8 mouse cellular contexts compared by ENCODE assay signal in genomic region chr11:58955143-58955867, GRCm38 (mm10). TPM values are rescaled to one million over a fixed set of nuclear protein-coding genes. Genes with fewer than 3 reads are reported as not detected.
DNase-seq lines count a peak whose midpoint lies in the region; ATAC-seq and TF ChIP-seq lines count a peak whose summit lies in the region.

No protein-coding gene starts in this region.

- peak overlapping the region; percentile 93 for H3K27ac ChIP-seq in kidney, adult 2 months (ENCODE audit: insufficient read depth, low read depth, low read length)
- H3K27ac ChIP-seq in MEL (ENCODE audit: control insufficient read depth, low read depth, low read length) = peak overlapping the region; percentile 92
- peak overlapping the region; percentile 97 for H3K27ac ChIP-seq in forebrain, embryonic 11.5 days (ENCODE audit: low read depth, low read length)
- H3K27ac ChIP-seq in limb, embryonic 13.5 days = peak overlapping the region; percentile 99
- peak overlapping the region; percentile 93 for H3K27ac ChIP-seq in neural tube, embryonic 12.5 days

- no peak for TF ChIP-seq EP300 in MEL (IDR thresholded peaks at IDR 0.05; ENCODE audit: low read depth in 1 of 2, low read length in 2 of 2)

- H3K4me2 ChIP-seq in forebrain, embryonic 11.5 days (ENCODE audit: low read depth, low read length, severe bottlenecking) = peak overlapping the region; percentile 94
- peak overlapping the region; percentile 85 for H3K4me2 ChIP-seq in limb, embryonic 13.5 days (replicated peaks)
- peak overlapping the region; percentile 91 for H3K4me2 ChIP-seq in neural tube, embryonic 12.5 days (replicated peaks)

- peak overlapping the region; percentile 82 for H3K9ac ChIP-seq in MEL (ENCODE audit: control insufficient read depth, low read depth, low read length, poor library complexity, severe bottlenecking)
- peak overlapping the region; percentile 97 for H3K9ac ChIP-seq in forebrain, embryonic 11.5 days (ENCODE audit: low read length)
- H3K9ac ChIP-seq in limb, embryonic 13.5 days = peak overlapping the region; percentile 96
- peak overlapping the region; percentile 87 for H3K9ac ChIP-seq in neural tube, embryonic 12.5 days

- under 1% methylated on average over 20 of the region's 20 CpGs for WGBS in kidney, adult 2 months
- WGBS in forebrain, embryonic 11.5 days = under 1% methylated on average over 20 of the region's 20 CpGs
- 0% methylated on average over 20 of the region's 20 CpGs for WGBS in limb, embryonic 13.5 days
- WGBS in neural tube, embryonic 12.5 days = under 1% methylated on average over 20 of the region's 20 CpGs

- TF ChIP-seq RAD21 in MEL (IDR thresholded peaks at IDR 0.05; ENCODE audit: low read depth, low read length) = no peak

- no peak for TF ChIP-seq CTCF in kidney, adult 2 months (conservative IDR thresholded peaks at IDR 0.05; ENCODE audit: insufficient read depth, insufficient read length, low read depth, low read length)
- no peak for TF ChIP-seq CTCF in MEL (IDR thresholded peaks at IDR 0.05 in 2 of 3, conservative IDR thresholded peaks at IDR 0.05 in 1 of 3; ENCODE audit: control insufficient read depth in 1 of 3, insufficient read depth in 1 of 3, low read depth in 2 of 3, low read length in 3 of 3, poor library complexity in 1 of 3, severe bottlenecking in 1 of 3)

- H3K79me2 ChIP-seq in MEL (ENCODE audit: control insufficient read depth, insufficient read depth, low read length, poor library complexity) = peaks cover 11% of the 10 kb centered on the region

- no peaks in the 10 kb centered on the region for H3K36me3 ChIP-seq in kidney, adult 2 months (ENCODE audit: control insufficient read depth, insufficient read depth, low read length)
- peaks cover 0 to 14% of the 10 kb centered on the region in 2 experiments; a peak in 2 of 4 replicates for H3K36me3 ChIP-seq in MEL (ENCODE audit: control insufficient read depth in 1 of 2, insufficient read depth in 2 of 2, low read length in 2 of 2)
- H3K36me3 ChIP-seq in forebrain, embryonic 11.5 days (ENCODE audit: control insufficient read depth, insufficient read depth, low read length) = no peaks in the 10 kb centered on the region; the same call in 1 of the 2 replicates
- H3K36me3 ChIP-seq in limb, embryonic 13.5 days = peaks cover 14% of the 10 kb centered on the region
- peaks cover 10% of the 10 kb centered on the region; the same call in 1 of the 2 replicates for H3K36me3 ChIP-seq in neural tube, embryonic 12.5 days

- DNase-seq in kidney, adult 2 months = no peak
- no peak for DNase-seq in kidney, adult 18-20 months
- DNase-seq in MEL (ENCODE audit: low read depth, low spot score) = peak; percentile 81
- DNase-seq in forebrain, embryonic 11.5 days (ENCODE audit: low spot score) = peak; percentile 64
- DNase-seq in adrenal gland, postnatal 4 days (ENCODE audit: low spot score in 2 of 2) = no peak
- no peak for DNase-seq in ovary, adult 18-20 months (ENCODE audit: low spot score)

- H3K9me3 ChIP-seq in MEL (replicated peaks; ENCODE audit: insufficient read depth, low read length) = no peaks in the 10 kb centered on the region
- no peaks in the 10 kb centered on the region for H3K9me3 ChIP-seq in forebrain, embryonic 11.5 days (ENCODE audit: control insufficient read depth, low read length)
- H3K9me3 ChIP-seq in limb, embryonic 13.5 days = no peaks in the 10 kb centered on the region
- H3K9me3 ChIP-seq in neural tube, embryonic 12.5 days = no peaks in the 10 kb centered on the region

- H3K4me1 ChIP-seq in kidney, adult 2 months (ENCODE audit: control insufficient read depth, insufficient read depth, low read length) = peaks cover 9% of the 10 kb centered on the region; the same call in 1 of the 2 replicates
- H3K4me1 ChIP-seq in MEL (ENCODE audit: control insufficient read depth in 1 of 2, insufficient read depth in 2 of 2, low read length in 2 of 2) = peaks cover 5 to 16% of the 10 kb centered on the region in 2 experiments; a peak in 3 of 4 replicates
- H3K4me1 ChIP-seq in forebrain, embryonic 11.5 days (replicated peaks; ENCODE audit: control insufficient read depth, insufficient read depth, low read length) = peaks cover 11% of the 10 kb centered on the region; the same call in 1 of the 2 replicates
- H3K4me1 ChIP-seq in limb, embryonic 13.5 days = peaks cover 44% of the 10 kb centered on the region
- H3K4me1 ChIP-seq in neural tube, embryonic 12.5 days = peaks cover 32% of the 10 kb centered on the region

- ATAC-seq in forebrain, embryonic 11.5 days (replicated peaks; ENCODE audit: low FRiP score) = no peak; the same call in 1 of the 2 replicates
- 0 out of 2 replicates have a peak, but pooled peaks have one; percentile 7 for ATAC-seq in limb, embryonic 13.5 days (ENCODE audit: low FRiP score, low read depth)
- peak; percentile 39; the same call in 1 of the 2 replicates for ATAC-seq in neural tube, embryonic 12.5 days (ENCODE audit: low FRiP score, low read depth)

- H3K27me3 ChIP-seq in kidney, adult 2 months (replicated peaks; ENCODE audit: control insufficient read depth, insufficient read depth, low read length) = no peaks in the 10 kb centered on the region
- peaks cover 0 to 3% of the 10 kb centered on the region in 2 experiments; a peak in 2 of 4 replicates for H3K27me3 ChIP-seq in MEL (ENCODE audit: control insufficient read depth in 1 of 2, insufficient read depth in 2 of 2, low read length in 2 of 2)
- H3K27me3 ChIP-seq in forebrain, embryonic 11.5 days (ENCODE audit: control insufficient read depth, insufficient read depth, low read length) = no peaks in the 10 kb centered on the region
- H3K27me3 ChIP-seq in limb, embryonic 13.5 days = peaks cover 26% of the 10 kb centered on the region
- H3K27me3 ChIP-seq in neural tube, embryonic 12.5 days (replicated peaks) = no peaks in the 10 kb centered on the region

- no peak for TF ChIP-seq POLR2A in kidney, adult 2 months (IDR thresholded peaks at IDR 0.05; ENCODE audit: low read depth, low read length)
- peak in 1 of 2 experiments; percentile 71; a peak in 2 of 4 replicates for TF ChIP-seq POLR2A in MEL (IDR thresholded peaks at IDR 0.05; ENCODE audit: control insufficient read depth in 1 of 2, insufficient read depth in 1 of 2, low read depth in 1 of 2, low read length in 2 of 2, poor library complexity in 1 of 2)

- peak overlapping the region; percentile 81 for H3K4me3 ChIP-seq in kidney, adult 2 months (ENCODE audit: insufficient read depth, low read depth, low read length)
- H3K4me3 ChIP-seq in MEL (ENCODE audit: control insufficient read depth in 1 of 2, insufficient read depth in 1 of 2, low read depth in 2 of 2, low read length in 2 of 2) = peak overlapping the region; percentile 37 to 74
- H3K4me3 ChIP-seq in forebrain, embryonic 11.5 days (ENCODE audit: low read depth, low read length) = peak overlapping the region; percentile 82
- peak overlapping the region; percentile 84 for H3K4me3 ChIP-seq in limb, embryonic 13.5 days
- peak overlapping the region; percentile 71 for H3K4me3 ChIP-seq in neural tube, embryonic 12.5 days

RNA-seq across cellular contexts. Expression of gene Hist3h2a, which starts 0.8 kb away (rescaled TPM):
- 29.0 and 29.5 TPM in 2 replicates for polyA plus RNA-seq in kidney, adult 2 months (2012; rRNA removed)
- 184 and 300 TPM in 2 replicates for total RNA-seq in MEL (2012; rRNA removed)
- polyA plus RNA-seq in MEL (2012; ENCODE audit: insufficient read depth in 1 of 2, insufficient read length in 2 of 2, low read depth in 1 of 2, low replicate concordance in 2 of 2, missing spikeins in 1 of 2) = under 1 TPM in 1 of 2 experiments, not detected in 1; 0.42 TPM
- 52.9 and 54.1 TPM in 2 replicates for polyA plus RNA-seq in forebrain, embryonic 11.5 days (2014; fragmentation: Nextera tagmentation; extraction: Ambion mirVana)
- polyA plus RNA-seq in limb, embryonic 13.5 days (2015; fragmentation: Nextera tagmentation; extraction: Ambion mirVana) = 29.6 and 29.9 TPM in 2 replicates
- 91.6 and 103 TPM in 2 replicates for polyA plus RNA-seq in neural tube, embryonic 12.5 days (2016; fragmentation: Nextera tagmentation; extraction: Ambion mirVana)
- total RNA-seq in adrenal gland, postnatal 4 days (2021) = 10 to 100 TPM; 47.6 to 64.4 TPM

RNA-seq across cellular contexts. Expression of gene Trim17, which starts 0.8 kb away (rescaled TPM):
- 0.34 and 0.48 TPM in 2 replicates for polyA plus RNA-seq in kidney, adult 2 months (2012; rRNA removed)
- total RNA-seq in MEL (2012; rRNA removed) = 0.50 and 0.52 TPM in 2 replicates
- under 1 TPM in 1 of 2 experiments, not detected in 1; 0.82 TPM for polyA plus RNA-seq in MEL (2012; ENCODE audit: insufficient read depth in 1 of 2, insufficient read length in 2 of 2, low read depth in 1 of 2, low replicate concordance in 2 of 2, missing spikeins in 1 of 2)
- polyA plus RNA-seq in forebrain, embryonic 11.5 days (2014; fragmentation: Nextera tagmentation; extraction: Ambion mirVana) = 0.21 and 0.75 TPM in 2 replicates
- polyA plus RNA-seq in limb, embryonic 13.5 days (2015; fragmentation: Nextera tagmentation; extraction: Ambion mirVana) = 0.87 and 1.7 TPM in 2 replicates
- polyA plus RNA-seq in neural tube, embryonic 12.5 days (2016; fragmentation: Nextera tagmentation; extraction: Ambion mirVana) = 0.84 and 1.0 TPM in 2 replicates
- under 1 TPM; 0.08 to 0.36 TPM for total RNA-seq in adrenal gland, postnatal 4 days (2021)

RNA-seq across cellular contexts. Expression of gene Hist3h2ba, which starts 6.6 kb away (rescaled TPM):
- 3.0 and 5.3 TPM in 2 replicates for polyA plus RNA-seq in kidney, adult 2 months (2012; rRNA removed)
- 48.2 and 147 TPM in 2 replicates for total RNA-seq in MEL (2012; rRNA removed)
- polyA plus RNA-seq in MEL (2012; ENCODE audit: insufficient read depth in 1 of 2, insufficient read length in 2 of 2, low read depth in 1 of 2, low replicate concordance in 2 of 2, missing spikeins in 1 of 2) = under 1 TPM in 1 of 2 experiments, not detected in 1; 0.21 TPM
- 84.9 and 93.6 TPM in 2 replicates for polyA plus RNA-seq in forebrain, embryonic 11.5 days (2014; fragmentation: Nextera tagmentation; extraction: Ambion mirVana)
- 35.8 and 40.7 TPM in 2 replicates for polyA plus RNA-seq in limb, embryonic 13.5 days (2015; fragmentation: Nextera tagmentation; extraction: Ambion mirVana)
- polyA plus RNA-seq in neural tube, embryonic 12.5 days (2016; fragmentation: Nextera tagmentation; extraction: Ambion mirVana) = 167 and 246 TPM in 2 replicates
- 10 to 100 TPM; 58.4 to 77.5 TPM for total RNA-seq in adrenal gland, postnatal 4 days (2021)

RNA-seq across cellular contexts. Expression of gene Rnf187, which starts 16.6 kb away (rescaled TPM):
- 251 and 307 TPM in 2 replicates for polyA plus RNA-seq in kidney, adult 2 months (2012; rRNA removed)
- total RNA-seq in MEL (2012; rRNA removed) = 282 and 337 TPM in 2 replicates
- polyA plus RNA-seq in MEL (2012; ENCODE audit: insufficient read depth in 1 of 2, insufficient read length in 2 of 2, low read depth in 1 of 2, low replicate concordance in 2 of 2, missing spikeins in 1 of 2) = 1,000 to 10,000 TPM in 1 of 2 experiments, 100 to 1,000 TPM in 1; 280 to 3,830 TPM
- 386 and 426 TPM in 2 replicates for polyA plus RNA-seq in forebrain, embryonic 11.5 days (2014; fragmentation: Nextera tagmentation; extraction: Ambion mirVana)
- 245 and 261 TPM in 2 replicates for polyA plus RNA-seq in limb, embryonic 13.5 days (2015; fragmentation: Nextera tagmentation; extraction: Ambion mirVana)
- polyA plus RNA-seq in neural tube, embryonic 12.5 days (2016; fragmentation: Nextera tagmentation; extraction: Ambion mirVana) = 594 and 608 TPM in 2 replicates
- 100 to 1,000 TPM; 171 to 181 TPM for total RNA-seq in adrenal gland, postnatal 4 days (2021)

RNA-seq across cellular contexts. Expression of gene Trim11, which starts 22.6 kb away (rescaled TPM):
- polyA plus RNA-seq in kidney, adult 2 months (2012; rRNA removed) = 19.4 and 20.7 TPM in 2 replicates
- 22.9 and 27.0 TPM in 2 replicates for total RNA-seq in MEL (2012; rRNA removed)
- 10 to 100 TPM in 1 of 2 experiments, not detected in 1; 24.8 TPM for polyA plus RNA-seq in MEL (2012; ENCODE audit: insufficient read depth in 1 of 2, insufficient read length in 2 of 2, low read depth in 1 of 2, low replicate concordance in 2 of 2, missing spikeins in 1 of 2)
- 17.3 and 20.5 TPM in 2 replicates for polyA plus RNA-seq in forebrain, embryonic 11.5 days (2014; fragmentation: Nextera tagmentation; extraction: Ambion mirVana)
- 23.8 and 24.0 TPM in 2 replicates for polyA plus RNA-seq in limb, embryonic 13.5 days (2015; fragmentation: Nextera tagmentation; extraction: Ambion mirVana)
- polyA plus RNA-seq in neural tube, embryonic 12.5 days (2016; fragmentation: Nextera tagmentation; extraction: Ambion mirVana) = 20.5 TPM in 2 replicates
- total RNA-seq in adrenal gland, postnatal 4 days (2021) = 10 to 100 TPM; 34.1 to 34.8 TPM

Comparison
In these comparisons a context has a peak if more than half of its experiments do, and no peak if none do; other contexts are left out.
1. DNase-seq: peak in MEL (single experiment) and forebrain, embryonic 11.5 days (single experiment); none in kidney, adult 2 months (single experiment), kidney, adult 18-20 months (single experiment), adrenal gland, postnatal 4 days (0 of 2) and ovary, adult 18-20 months (single experiment).
2. RNA of gene Hist3h2a, which starts 0.8 kb away (polyA plus RNA-seq): 91.6 to 103 TPM in neural tube, embryonic 12.5 days, 52.9 to 54.1 TPM in forebrain, embryonic 11.5 days, 29.6 to 29.9 TPM in limb, embryonic 13.5 days and 29.0 to 29.5 TPM in kidney, adult 2 months; 0.42 TPM in MEL; every median in the first group is over 10 times any median in the second.
3. Peak in every context shown above with its lines, with median percentiles within 50 percentile points of each other: H3K27ac ChIP-seq, H3K4me3 ChIP-seq, H3K9ac ChIP-seq and H3K4me2 ChIP-seq.